Comparison of ENCODE assay signal across 12 mouse cellular contexts in the genomic region with DNA sequence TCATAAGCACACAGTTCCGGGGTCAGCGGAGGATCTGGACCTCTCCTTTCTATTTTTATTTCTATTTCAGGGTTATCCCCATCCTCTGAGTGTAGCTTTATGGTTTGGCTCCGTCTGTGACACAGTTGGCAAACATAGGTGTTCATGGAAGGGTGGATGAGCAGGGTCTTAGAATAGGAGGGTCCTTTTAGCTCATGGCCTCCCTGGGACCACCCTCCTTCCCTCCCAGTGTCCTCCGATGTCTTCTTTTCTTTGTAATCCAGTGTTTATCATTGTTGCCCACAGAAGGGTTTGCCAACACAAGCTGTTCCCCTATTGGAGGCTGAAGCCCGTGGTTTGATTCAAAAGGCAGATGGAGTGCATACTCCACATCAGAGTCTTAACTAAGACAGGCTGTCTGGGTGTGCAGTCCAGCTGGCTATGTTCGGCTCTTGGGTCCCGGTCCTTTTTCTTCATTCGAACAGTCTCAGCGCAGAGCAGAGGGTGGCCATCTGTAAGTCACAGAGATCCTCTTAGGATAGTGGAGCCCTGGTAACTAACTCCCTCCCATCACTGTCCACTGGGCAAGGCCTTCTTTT.
A peak's percentile ranks its signal among the peaks of the same experiment; 100 is the strongest.
DNase-seq lines count a peak whose midpoint lies in the region; ATAC-seq lines count a peak whose summit lies in the region.
"Had no signal": no experiment of that assay in that cellular context is flagged by ENCODE, and none has a peak within 500 bp of the region (broad histone marks: within the 10 kb centered on the region; RNA-seq: fewer than 3 reads in every experiment).

No protein-coding gene starts in this region.

- WGBS in forebrain, embryonic 12.5 days = 83% methylated on average over 9 of the region's 9 CpGs
- 86% methylated on average over 9 of the region's 9 CpGs for WGBS in forebrain, embryonic 11.5 days
- WGBS in lung, embryonic 16.5 days = 52% methylated on average over 9 of the region's 9 CpGs

- no peak overlapping the region for H3K4me2 ChIP-seq in forebrain, embryonic 12.5 days
- no peak overlapping the region for H3K4me2 ChIP-seq in forebrain, embryonic 11.5 days (ENCODE audit: low read depth, low read length, severe bottlenecking)
- H3K4me2 ChIP-seq in lung, embryonic 16.5 days (ENCODE audit: low read depth, low read length) = no peak overlapping the region
- H3K4me2 ChIP-seq: liver, embryonic 13.5 days had no signal

- 0 out of 2 replicates have a peak overlapping the region, but pooled peaks have one; percentile 36 for H3K27ac ChIP-seq in forebrain, embryonic 12.5 days
- no peak overlapping the region for H3K27ac ChIP-seq in forebrain, embryonic 11.5 days (ENCODE audit: low read depth, low read length)
- 0 out of 2 replicates have a peak overlapping the region, but pooled peaks have one; percentile 27 for H3K27ac ChIP-seq in lung, embryonic 16.5 days (ENCODE audit: low read length)
- H3K27ac ChIP-seq: liver, embryonic 13.5 days had no signal

- no peak overlapping the region for H3K9ac ChIP-seq in forebrain, embryonic 12.5 days
- no peak overlapping the region for H3K9ac ChIP-seq in forebrain, embryonic 11.5 days (ENCODE audit: low read length)
- H3K9ac ChIP-seq in lung, embryonic 16.5 days (ENCODE audit: low read length) = no peak overlapping the region
- H3K9ac ChIP-seq: liver, embryonic 13.5 days had no signal

- H3K4me1 ChIP-seq in forebrain, embryonic 12.5 days = no peaks in the 10 kb centered on the region
- no peaks in the 10 kb centered on the region for H3K4me1 ChIP-seq in forebrain, embryonic 11.5 days (replicated peaks; ENCODE audit: control insufficient read depth, insufficient read depth, low read length)
- H3K4me1 ChIP-seq in lung, embryonic 16.5 days (replicated peaks; ENCODE audit: control insufficient read depth, insufficient read depth, low read length) = no peaks in the 10 kb centered on the region
- H3K4me1 ChIP-seq: liver, embryonic 13.5 days had no signal

- H3K36me3 ChIP-seq in forebrain, embryonic 12.5 days (replicated peaks) = no peaks in the 10 kb centered on the region
- H3K36me3 ChIP-seq in forebrain, embryonic 11.5 days (ENCODE audit: control insufficient read depth, insufficient read depth, low read length) = no peaks in the 10 kb centered on the region
- H3K36me3 ChIP-seq in lung, embryonic 16.5 days (ENCODE audit: control insufficient read depth, insufficient read depth, low read length) = no peaks in the 10 kb centered on the region
- H3K36me3 ChIP-seq: liver, embryonic 13.5 days had no signal

- H3K4me3 ChIP-seq in forebrain, embryonic 12.5 days (replicated peaks) = no peak overlapping the region
- H3K4me3 ChIP-seq in forebrain, embryonic 11.5 days (ENCODE audit: low read depth, low read length) = no peak overlapping the region
- no peak overlapping the region for H3K4me3 ChIP-seq in lung, embryonic 16.5 days (ENCODE audit: low read length)
- H3K4me3 ChIP-seq: liver, embryonic 13.5 days had no signal

- H3K27me3 ChIP-seq in forebrain, embryonic 12.5 days = no peaks in the 10 kb centered on the region; the same call in 1 of the 2 replicates
- no peaks in the 10 kb centered on the region for H3K27me3 ChIP-seq in forebrain, embryonic 11.5 days (ENCODE audit: control insufficient read depth, insufficient read depth, low read length)
- H3K27me3 ChIP-seq in lung, embryonic 16.5 days (ENCODE audit: control insufficient read depth, insufficient read depth, low read depth, low read length) = no peaks in the 10 kb centered on the region
- H3K27me3 ChIP-seq: liver, embryonic 13.5 days had no signal

- no peaks in the 10 kb centered on the region for H3K9me3 ChIP-seq in forebrain, embryonic 12.5 days
- H3K9me3 ChIP-seq in forebrain, embryonic 11.5 days (ENCODE audit: control insufficient read depth, low read length) = no peaks in the 10 kb centered on the region
- H3K9me3 ChIP-seq in lung, embryonic 16.5 days (ENCODE audit: control insufficient read depth, low read length) = no peaks in the 10 kb centered on the region
- H3K9me3 ChIP-seq: liver, embryonic 13.5 days had no signal

- ATAC-seq in forebrain, embryonic 12.5 days (ENCODE audit: low FRiP score) = no peak
- ATAC-seq in forebrain, embryonic 11.5 days (replicated peaks; ENCODE audit: low FRiP score) = no peak
- peak; percentile 86 for ATAC-seq in lung, embryonic 16.5 days (ENCODE audit: low read depth)
- ATAC-seq in megakaryocyte, adult 5-6 weeks (ENCODE audit: poor library complexity, severe bottlenecking) = no peak

- no peak for DNase-seq in forebrain, embryonic 11.5 days (ENCODE audit: low spot score)
- peak; percentile 12 for DNase-seq in right cerebral cortex, postnatal 4 days
- no peak for DNase-seq in right cerebral cortex, adult 2 months (ENCODE audit: low spot score in 2 of 2)
- DNase-seq in frontal cortex, postnatal 10 days (ENCODE audit: low spot score in 2 of 2) = no peak
- DNase-seq in ovary, adult 18-20 months (ENCODE audit: low spot score) = no peak
- DNase-seq: B cell, adult 2 months; heart, adult 18-20 months; liver, embryonic 13.5 days; midbrain, embryonic 14.5 days had no signal
